Mouse (Mus musculus): Measurements from ENCODE around the gene Cd86. TPM values are rescaled to one million over a fixed set of nuclear protein-coding genes. Genes with fewer than 3 reads are reported as not detected.

Cd86 gene
- polyA plus RNA-seq, 1 experiment from 2014 or later = 0.56 TPM

- no peaks in the 10 kb centered on the region for H3K4me1 ChIP-seq
- H3K4me3 ChIP-seq = no peak overlapping the region
- no peak overlapping the region for H3K27ac ChIP-seq
- no peak for DNase-seq (ENCODE audit: extremely low spot score, low spot score)
- no peaks in the 10 kb centered on the region for H3K9me3 ChIP-seq
- WGBS = 91% methylated on average over 5 of the region's 5 CpGs
- no peaks in the 10 kb centered on the region for H3K27me3 ChIP-seq (ENCODE audit: poor library complexity, severe bottlenecking)
- no peaks in the 10 kb centered on the region for H3K36me3 ChIP-seq (replicated peaks)
These were observed 39.2 kb downstream of the Cd86 start for GRCm38 (mm10) chr16:36626567-36627197.

GRCm38 (mm10) chr16:36625909-36626308, 40.0 kb downstream of the Cd86 start:
- Histone ChIP-seq H3K36me3 (replicated peaks) (no peaks in the 10 kb centered on the region), H3K27me3 (ENCODE audit: poor library complexity, severe bottlenecking) (no peaks in the 10 kb centered on the region), H3K9me3 (no peaks in the 10 kb centered on the region), H3K27ac (no peak overlapping the region), H3K4me3 (no peak overlapping the region), H3K4me1 (no peaks in the 10 kb centered on the region)
- WGBS = 87% methylated on average over 1 of the region's 1 CpGs
- DNase-seq (ENCODE audit: extremely low spot score, low spot score) = no peak

GRCm38 (mm10) chr16:36622320-36622719, 43.6 kb downstream of the Cd86 start:
- no peaks in the 10 kb centered on the region for H3K4me1 ChIP-seq
- no peak overlapping the region for H3K4me3 ChIP-seq
- H3K27ac ChIP-seq = no peak overlapping the region
- H3K27me3 ChIP-seq (ENCODE audit: poor library complexity, severe bottlenecking) = no peaks in the 10 kb centered on the region
- no peaks in the 10 kb centered on the region for H3K36me3 ChIP-seq (replicated peaks)
- 79% methylated on average over 3 of the region's 3 CpGs for WGBS
- DNase-seq (ENCODE audit: extremely low spot score, low spot score) = no peak
- H3K9me3 ChIP-seq = no peaks in the 10 kb centered on the region

- Histone ChIP-seq H3K27me3 (ENCODE audit: poor library complexity, severe bottlenecking) (no peaks in the 10 kb centered on the region), H3K36me3 (replicated peaks) (no peaks in the 10 kb centered on the region), H3K4me1 (no peaks in the 10 kb centered on the region), H3K9me3 (no peaks in the 10 kb centered on the region), H3K4me3 (no peak overlapping the region), H3K27ac (no peak overlapping the region)
- DNase-seq (ENCODE audit: extremely low spot score, low spot score) = no peak
- WGBS = 84% methylated on average over 3 of the region's 3 CpGs
These were observed 44.8 kb downstream of the Cd86 start for GRCm38 (mm10) chr16:36621108-36621507.

- Histone ChIP-seq H3K36me3 (replicated peaks) (no peaks in the 10 kb centered on the region), H3K4me3 (no peak overlapping the region), H3K27me3 (ENCODE audit: poor library complexity, severe bottlenecking) (no peaks in the 10 kb centered on the region), H3K9me3 (no peaks in the 10 kb centered on the region), H3K27ac (no peak overlapping the region), H3K4me1 (no peaks in the 10 kb centered on the region)
- no peak for DNase-seq (ENCODE audit: extremely low spot score, low spot score)
- 87% methylated on average over 2 of the region's 2 CpGs for WGBS
These were observed 52.2 kb downstream of the Cd86 start for GRCm38 (mm10) chr16:36613701-36614100.

- 88% methylated on average over 3 of the region's 3 CpGs for WGBS
- Histone ChIP-seq H3K27me3 (ENCODE audit: poor library complexity, severe bottlenecking) (no peaks in the 10 kb centered on the region), H3K9me3 (no peaks in the 10 kb centered on the region), H3K4me1 (no peaks in the 10 kb centered on the region), H3K4me3 (no peak overlapping the region), H3K36me3 (replicated peaks) (no peaks in the 10 kb centered on the region), H3K27ac (no peak overlapping the region)
- DNase-seq (ENCODE audit: extremely low spot score, low spot score) = no peak
These were observed 63.2 kb downstream of the Cd86 start for GRCm38 (mm10) chr16:36602632-36603031.

- H3K27ac ChIP-seq = no peak overlapping the region
- H3K4me1 ChIP-seq = no peaks in the 10 kb centered on the region
- H3K4me3 ChIP-seq = no peak overlapping the region
- H3K27me3 ChIP-seq (ENCODE audit: poor library complexity, severe bottlenecking) = no peaks in the 10 kb centered on the region
- H3K36me3 ChIP-seq (replicated peaks) = no peaks in the 10 kb centered on the region
- 94% methylated on average over 4 of the region's 4 CpGs for WGBS
- no peak for DNase-seq (ENCODE audit: extremely low spot score, low spot score)
- H3K9me3 ChIP-seq = no peaks in the 10 kb centered on the region
These were observed 67.6 kb downstream of the Cd86 start for GRCm38 (mm10) chr16:36598265-36598664.

GRCm38 (mm10) chr16:36596671-36597410, 69.0 kb downstream of the Cd86 start:
- Histone ChIP-seq H3K4me3 (no peak overlapping the region), H3K9me3 (no peaks in the 10 kb centered on the region), H3K36me3 (replicated peaks) (no peaks in the 10 kb centered on the region), H3K4me1 (no peaks in the 10 kb centered on the region), H3K27me3 (ENCODE audit: poor library complexity, severe bottlenecking) (no peaks in the 10 kb centered on the region), H3K27ac (no peak overlapping the region)
- WGBS = 85% methylated on average over 10 of the region's 10 CpGs
- no peak for DNase-seq (ENCODE audit: extremely low spot score, low spot score)

GRCm38 (mm10) chr16:36589898-36590297, 76.0 kb downstream of the Cd86 start:
- H3K4me3 ChIP-seq = no peak overlapping the region
- H3K9me3 ChIP-seq = no peaks in the 10 kb centered on the region
- no peak for DNase-seq (ENCODE audit: extremely low spot score, low spot score)
- WGBS = 82% methylated on average over 1 of the region's 1 CpGs
- H3K27ac ChIP-seq = no peak overlapping the region
- no peaks in the 10 kb centered on the region for H3K27me3 ChIP-seq (ENCODE audit: poor library complexity, severe bottlenecking)
- no peaks in the 10 kb centered on the region for H3K36me3 ChIP-seq (replicated peaks)
- no peaks in the 10 kb centered on the region for H3K4me1 ChIP-seq

- Histone ChIP-seq H3K4me1 (no peaks in the 10 kb centered on the region), H3K9me3 (no peaks in the 10 kb centered on the region), H3K4me3 (no peak overlapping the region), H3K27ac (no peak overlapping the region), H3K36me3 (replicated peaks) (no peaks in the 10 kb centered on the region), H3K27me3 (ENCODE audit: poor library complexity, severe bottlenecking) (no peaks in the 10 kb centered on the region)
- 79% methylated on average over 4 of the region's 4 CpGs for WGBS
- no peak for DNase-seq (ENCODE audit: extremely low spot score, low spot score)
These were observed 77.9 kb downstream of the Cd86 start for GRCm38 (mm10) chr16:36587971-36588370.

- 55% methylated on average over 3 of the region's 3 CpGs for WGBS
- no peak overlapping the region for H3K4me3 ChIP-seq
These were observed 83.8 kb downstream of the Cd86 start for GRCm38 (mm10) chr16:36582073-36582472.

GRCm38 (mm10) chr16:36571942-36572341, 93.9 kb downstream of the Cd86 start:
- Histone ChIP-seq H3K27ac (no peak overlapping the region), H3K4me1 (no peaks in the 10 kb centered on the region), H3K36me3 (replicated peaks) (no peaks in the 10 kb centered on the region), H3K27me3 (ENCODE audit: poor library complexity, severe bottlenecking) (no peaks in the 10 kb centered on the region), H3K9me3 (no peaks in the 10 kb centered on the region), H3K4me3 (no peak overlapping the region)
- no peak for DNase-seq (ENCODE audit: extremely low spot score, low spot score)
- WGBS = 90% methylated on average over 8 of the region's 8 CpGs

More at GRCm38 (mm10) chr16:36582073-36582472, 83.8 kb downstream of the Cd86 start:
- DNase-seq (ENCODE audit: extremely low spot score, low spot score) = no peak
- Histone ChIP-seq H3K27ac (no peak overlapping the region), H3K9me3 (no peaks in the 10 kb centered on the region), H3K4me1 (peaks cover 6% of the 10 kb centered on the region; the same call in 1 of the 2 replicates), H3K36me3 (replicated peaks) (no peaks in the 10 kb centered on the region), H3K27me3 (ENCODE audit: poor library complexity, severe bottlenecking) (no peaks in the 10 kb centered on the region)

Measured in forebrain, embryonic 10.5 days (tissue).